Mouse (Mus musculus) brain, embryonic 14.5 days (tissue): ENCODE data around the gene Ifih1.

Experiments
- CTCF ChIP-seq: fragments of 200-500 bp; IDR thresholded peaks from 2 replicates; pipeline ENCODE4 v1.5.1; 2012; ENCODE audit warnings: inconsistent platforms, mild to moderate bottlenecking, moderate library complexity, borderline replicate concordance; ENCODE audit not compliant: insufficient read depth, insufficient read length; ENCODE audit errors: extremely low read depth
- POLR2A ChIP-seq: fragments of 200-500 bp; IDR thresholded peaks from 2 replicates; pipeline ENCODE4 v1.6.1; 2012; ENCODE audit warnings: mild to moderate bottlenecking, inconsistent platforms, borderline replicate concordance; ENCODE audit not compliant: poor library complexity, insufficient read depth, insufficient read length, severe bottlenecking; ENCODE audit errors: extremely low read depth

GRCm38 (mm10) chr2:62573753-62574159 lies 72.3 kb downstream of the Ifih1 start, which contains the start of gene Fap:
- no peak for TF ChIP-seq CTCF
- TF ChIP-seq POLR2A = no peak
